Mouse (Mus musculus) forebrain, embryonic 11.5 days (tissue): ENCODE measurements around the gene Ift46. TPM values are rescaled to one million over a fixed set of nuclear protein-coding genes. Genes with fewer than 3 reads are reported as not detected.
"Not testable (repeated sequence)": the region's sequence is repeated elsewhere in the genome, so short reads cannot be mapped to it uniquely, and the experiment has no call there.

Experiments
- ATAC-seq: fragments of 200-750 bp; cut with Nextera tagmentation; replicated peaks from 2 replicates; pipeline ENCODE4 v1.8.0; 2017; ENCODE audit warnings: moderate TSS enrichment; ENCODE audit not compliant: low FRiP score
- DNase-seq: peaks from one replicate; pipeline ENCODE4 v3.0.0-alpha.2; 2017; ENCODE audit warnings: low spot score
- H3K27ac ChIP-seq: fragments of 300-500 bp; sonication (generic); 2 replicates; pipeline ENCODE4 v1.5.1; 2014; ENCODE audit warnings: low read depth, low read length
- H3K27me3 ChIP-seq: fragments of 300-500 bp; sonication (generic); 2 replicates; pipeline ENCODE4 v1.6.1; 2014; ENCODE audit warnings: mild to moderate bottlenecking, low read length, mixed read lengths; ENCODE audit not compliant: control insufficient read depth, insufficient read depth
- H3K36me3 ChIP-seq: fragments of 300-500 bp; sonication (generic); 2 replicates; pipeline ENCODE4 v1.6.1; 2014; ENCODE audit warnings: mild to moderate bottlenecking, low read length, moderate library complexity, mixed read lengths; ENCODE audit not compliant: control insufficient read depth, insufficient read depth
- H3K4me1 ChIP-seq: fragments of 300-500 bp; sonication (generic); replicated peaks from 2 replicates; pipeline ENCODE4 v1.6.1; 2014; ENCODE audit warnings: low read length, mixed read lengths; ENCODE audit not compliant: control insufficient read depth, insufficient read depth
- H3K4me2 ChIP-seq: fragments of 300-500 bp; sonication (generic); 2 replicates; pipeline ENCODE4 v1.6.1; 2014; ENCODE audit warnings: low read depth, mild to moderate bottlenecking, low read length, moderate library complexity, mixed read lengths; ENCODE audit not compliant: severe bottlenecking
- H3K4me3 ChIP-seq: fragments of 300-500 bp; sonication (generic); 2 replicates; pipeline ENCODE4 v1.5.1; 2014; ENCODE audit warnings: low read depth, low read length
- H3K9ac ChIP-seq: fragments of 300-500 bp; sonication (generic); 2 replicates; pipeline ENCODE4 v1.6.1; 2014; ENCODE audit warnings: low read length
- H3K9me3 ChIP-seq: fragments of 300-500 bp; sonication (generic); 2 replicates; pipeline ENCODE4 v1.6.1; 2016; ENCODE audit warnings: low read length, mixed read lengths; ENCODE audit not compliant: control insufficient read depth
- WGBS: fragments of 180-500 bp; shearing (Covaris S2); extraction: QIAGEN DNeasy Blood & Tissue Kit; methylation state at CpG from one replicate; pipeline ENCODE4 v1.1.7; 2014; 5-methylcytosine and 5-hydroxymethylcytosine counted together
- polyA plus RNA-seq: library from polyadenylated mRNA; unstranded; fragments of >200 nt; fragmentation: Nextera tagmentation; extraction: Ambion mirVana; gene quantifications from 2 replicates; pipeline ENCODE4 v1.2.1, GENCODE M21; 2014

Ift46 gene
- polyA plus RNA-seq, 1 experiment from 2014 or later = 121 TPM

DNA sequence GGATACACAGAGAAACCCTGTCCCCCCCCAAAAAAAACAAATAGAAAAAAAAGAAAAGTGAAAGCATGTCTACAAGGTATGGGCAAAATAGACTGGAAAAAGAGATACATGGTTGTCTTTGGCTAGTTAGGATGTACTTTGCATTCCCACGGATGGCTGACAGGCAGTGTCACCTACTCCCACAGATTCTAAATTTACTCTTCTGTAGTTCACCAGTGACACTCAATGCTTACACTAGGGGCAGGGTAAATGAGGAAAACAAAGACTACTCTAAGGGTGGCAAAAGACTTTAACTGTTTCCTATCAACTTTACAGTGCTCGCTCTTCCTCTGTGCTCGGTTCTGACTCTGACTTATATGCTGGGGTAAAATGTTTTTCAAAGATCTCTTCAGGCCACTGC lies 21.0 kb upstream of the Ift46 start:
- Histone ChIP-seq H3K9ac (no peak overlapping the region), H3K4me3 (no peak overlapping the region), H3K27me3 (no peaks in the 10 kb centered on the region), H3K27ac (no peak overlapping the region), H3K9me3 (no peaks in the 10 kb centered on the region), H3K4me1 (no peaks in the 10 kb centered on the region), H3K4me2 (no peak overlapping the region), H3K36me3 (peaks cover 13% of the 10 kb centered on the region; the same call in 1 of the 2 replicates)
- ATAC-seq = no peak
- DNase-seq = no peak
- WGBS = 96% methylated on average over 3 of the region's 3 CpGs

DNA sequence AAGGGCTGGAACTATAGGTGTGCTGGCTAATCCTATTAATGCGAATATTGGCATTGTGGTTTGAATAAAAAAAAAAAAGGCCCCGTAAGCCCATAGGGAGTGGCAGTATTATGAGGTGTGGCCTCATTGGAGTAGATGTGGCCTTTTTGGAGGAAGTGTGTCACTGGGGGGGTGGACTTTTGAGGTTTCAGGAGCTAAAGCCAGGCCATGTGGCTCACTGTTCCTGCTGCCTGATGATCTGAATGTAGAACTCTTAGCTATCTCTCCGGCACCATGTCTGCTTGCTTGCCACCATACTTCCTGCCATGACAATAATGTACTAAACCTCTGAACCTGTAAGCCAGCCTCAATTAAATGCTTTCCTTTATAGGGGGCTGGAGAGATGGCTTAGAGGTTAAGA lies 20.4 kb upstream of the Ift46 start:
- Histone ChIP-seq H3K27ac (no peak overlapping the region), H3K9me3 (no peaks in the 10 kb centered on the region), H3K36me3 (peaks cover 13% of the 10 kb centered on the region; the same call in 1 of the 2 replicates), H3K4me3 (no peak overlapping the region), H3K4me2 (no peak overlapping the region), H3K27me3 (no peaks in the 10 kb centered on the region), H3K9ac (no peak overlapping the region), H3K4me1 (no peaks in the 10 kb centered on the region)
- ATAC-seq = no peak
- WGBS = 88% methylated on average over 3 of the region's 3 CpGs
- DNase-seq = no peak

DNA sequence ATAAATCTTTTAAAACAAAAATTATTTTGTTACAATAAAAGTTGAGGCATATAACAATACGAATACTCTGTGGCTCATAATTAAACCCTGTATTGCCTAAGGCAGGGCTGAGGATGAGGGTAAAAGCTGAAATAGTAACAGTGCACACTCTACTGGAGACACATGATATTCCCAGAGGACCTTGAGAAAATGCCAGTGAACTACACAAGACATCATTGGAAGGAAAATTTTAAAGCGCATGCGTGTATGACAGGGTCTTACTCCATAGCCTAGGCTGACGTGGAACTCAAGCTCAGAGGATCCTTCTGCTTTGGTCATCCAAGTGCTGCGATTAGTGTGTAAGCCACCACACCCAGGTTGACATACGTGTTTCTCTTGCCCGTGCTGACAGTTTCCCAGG lies 19.2 kb upstream of the Ift46 start:
- H3K27ac ChIP-seq = no peak overlapping the region
- DNase-seq (no peak), ATAC-seq (no peak)
- no peak overlapping the region for H3K4me2 ChIP-seq
- H3K9me3 ChIP-seq = no peaks in the 10 kb centered on the region
- H3K9ac ChIP-seq = no peak overlapping the region
- H3K27me3 ChIP-seq = no peaks in the 10 kb centered on the region
- 95% methylated on average over 7 of the region's 7 CpGs for WGBS
- H3K4me3 ChIP-seq = no peak overlapping the region
- H3K4me1 ChIP-seq = no peaks in the 10 kb centered on the region
- H3K36me3 ChIP-seq = peaks cover 13% of the 10 kb centered on the region; the same call in 1 of the 2 replicates

DNA sequence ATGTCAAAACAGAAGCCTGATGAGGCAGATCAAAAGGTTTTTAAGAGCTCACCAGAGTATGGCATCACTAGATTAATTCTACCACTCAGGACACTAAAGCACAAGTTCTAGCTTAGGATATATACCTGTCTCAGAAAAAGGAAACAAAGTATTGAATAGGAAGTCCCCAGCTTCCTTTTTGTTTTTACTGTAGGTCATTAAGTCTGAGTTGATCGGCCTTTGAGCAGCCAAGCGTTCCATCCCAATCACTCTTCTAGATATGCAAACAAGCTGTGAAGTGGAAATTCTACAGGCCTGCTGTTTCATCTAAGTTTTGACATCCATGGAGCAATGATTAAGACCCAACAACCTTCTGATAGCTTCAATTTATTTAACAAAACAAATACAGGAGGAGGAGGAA lies 6.8 kb upstream of the Ift46 start:
- 88% methylated on average over 2 of the region's 2 CpGs for WGBS

DNA sequence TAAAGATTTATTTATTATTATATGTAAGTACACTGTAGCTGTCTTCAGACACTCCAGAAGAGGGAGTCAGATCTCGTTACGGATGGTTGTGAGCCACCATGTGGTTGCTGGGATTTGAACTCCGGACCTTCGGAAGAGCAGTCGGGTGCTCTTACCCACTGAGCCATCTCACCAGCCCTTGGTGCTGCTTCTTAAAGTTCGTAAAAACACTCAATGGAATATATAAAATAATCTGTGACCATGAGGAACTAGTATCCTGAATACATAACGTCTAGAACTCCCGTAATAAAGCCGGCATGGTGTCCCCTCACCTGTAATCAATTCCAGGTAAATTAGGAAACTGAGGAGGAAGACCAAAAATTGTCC lies 304 bp downstream of the Ift46 start:
- H3K36me3 ChIP-seq, H3K9ac ChIP-seq, H3K9me3 ChIP-seq, ATAC-seq, H3K27me3 ChIP-seq, H3K4me1 ChIP-seq, DNase-seq, H3K27ac ChIP-seq: not testable (repeated sequence)
- Histone ChIP-seq H3K4me2 (peak overlapping the region; percentile 27; the same call in 1 of the 2 replicates), H3K4me3 (peak overlapping the region; percentile 99)
- 47% methylated on average over 7 of the region's 9 CpGs for WGBS

More for the DNA sequence above, 6.8 kb upstream of the Ift46 start:
- H3K9ac ChIP-seq = no peak overlapping the region
- H3K4me2 ChIP-seq = no peak overlapping the region
- DNase-seq (no peak), ATAC-seq (no peak)
- no peaks in the 10 kb centered on the region for H3K27me3 ChIP-seq
- H3K4me3 ChIP-seq = no peak overlapping the region
- 0 out of 2 replicates have a peak, but pooled peaks cover 4% of the 10 kb centered on the region for H3K4me1 ChIP-seq
- no peaks in the 10 kb centered on the region for H3K9me3 ChIP-seq
- no peaks in the 10 kb centered on the region; the same call in 1 of the 2 replicates for H3K36me3 ChIP-seq
- no peak overlapping the region for H3K27ac ChIP-seq

DNA sequence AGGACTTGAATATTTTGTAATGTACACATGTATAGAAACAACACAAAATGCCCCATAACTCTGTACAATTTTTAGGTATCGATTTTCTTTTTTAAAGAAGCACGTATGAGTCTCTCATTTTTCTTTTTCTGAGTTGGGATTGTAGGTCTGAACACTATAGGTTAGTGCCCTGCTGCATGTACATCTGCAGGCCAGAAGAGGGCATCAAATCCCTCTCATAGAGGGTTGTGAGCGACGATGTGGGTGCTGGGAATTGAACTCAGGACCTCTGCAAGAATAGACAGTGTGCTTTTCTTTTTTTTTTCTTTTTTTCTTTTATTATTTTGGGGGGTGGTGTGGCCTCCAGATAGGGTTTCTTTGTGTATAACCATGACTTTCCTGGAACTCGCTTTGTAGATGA lies 3.7 kb downstream of the Ift46 start:
- WGBS = 90% methylated on average over 5 of the region's 5 CpGs
- H3K9ac ChIP-seq = no peak overlapping the region
- no peak overlapping the region for H3K4me3 ChIP-seq
- no peak overlapping the region for H3K27ac ChIP-seq
- no peak for DNase-seq
- H3K4me1 ChIP-seq = 0 out of 2 replicates have a peak, but pooled peaks cover 1% of the 10 kb centered on the region
- no peaks in the 10 kb centered on the region for H3K9me3 ChIP-seq
- ATAC-seq = no peak
- H3K36me3 ChIP-seq = no peaks in the 10 kb centered on the region
- H3K27me3 ChIP-seq = no peaks in the 10 kb centered on the region
- H3K4me2 ChIP-seq = no peak overlapping the region

DNA sequence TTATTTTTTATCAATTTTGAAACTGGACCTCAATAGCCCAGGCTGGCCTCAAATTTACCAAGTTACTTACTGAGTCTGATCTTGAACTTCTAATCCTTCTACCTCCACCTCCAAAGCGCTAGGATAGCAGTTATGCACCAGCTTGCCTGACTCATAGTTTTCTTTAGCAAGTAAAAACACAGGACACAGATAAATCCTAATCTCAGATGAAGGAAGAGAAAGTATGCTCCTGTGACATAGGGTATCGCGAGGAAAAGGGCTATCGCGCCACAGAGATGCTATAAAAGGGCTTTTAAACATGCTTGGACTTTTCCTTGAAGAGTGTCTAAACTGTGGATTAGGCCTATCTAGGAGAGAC lies 4.7 kb downstream of the Ift46 start:
- Histone ChIP-seq H3K27me3 (no peaks in the 10 kb centered on the region), H3K4me1 (no peaks in the 10 kb centered on the region), H3K27ac (no peak overlapping the region), H3K4me3 (peak overlapping the region; percentile 55; the same call in 1 of the 2 replicates), H3K4me2 (no peak overlapping the region), H3K9me3 (no peaks in the 10 kb centered on the region), H3K36me3 (no peaks in the 10 kb centered on the region), H3K9ac (no peak overlapping the region)
- WGBS = 31% methylated on average over 5 of the region's 5 CpGs
- DNase-seq = no peak
- no peak for ATAC-seq

DNA sequence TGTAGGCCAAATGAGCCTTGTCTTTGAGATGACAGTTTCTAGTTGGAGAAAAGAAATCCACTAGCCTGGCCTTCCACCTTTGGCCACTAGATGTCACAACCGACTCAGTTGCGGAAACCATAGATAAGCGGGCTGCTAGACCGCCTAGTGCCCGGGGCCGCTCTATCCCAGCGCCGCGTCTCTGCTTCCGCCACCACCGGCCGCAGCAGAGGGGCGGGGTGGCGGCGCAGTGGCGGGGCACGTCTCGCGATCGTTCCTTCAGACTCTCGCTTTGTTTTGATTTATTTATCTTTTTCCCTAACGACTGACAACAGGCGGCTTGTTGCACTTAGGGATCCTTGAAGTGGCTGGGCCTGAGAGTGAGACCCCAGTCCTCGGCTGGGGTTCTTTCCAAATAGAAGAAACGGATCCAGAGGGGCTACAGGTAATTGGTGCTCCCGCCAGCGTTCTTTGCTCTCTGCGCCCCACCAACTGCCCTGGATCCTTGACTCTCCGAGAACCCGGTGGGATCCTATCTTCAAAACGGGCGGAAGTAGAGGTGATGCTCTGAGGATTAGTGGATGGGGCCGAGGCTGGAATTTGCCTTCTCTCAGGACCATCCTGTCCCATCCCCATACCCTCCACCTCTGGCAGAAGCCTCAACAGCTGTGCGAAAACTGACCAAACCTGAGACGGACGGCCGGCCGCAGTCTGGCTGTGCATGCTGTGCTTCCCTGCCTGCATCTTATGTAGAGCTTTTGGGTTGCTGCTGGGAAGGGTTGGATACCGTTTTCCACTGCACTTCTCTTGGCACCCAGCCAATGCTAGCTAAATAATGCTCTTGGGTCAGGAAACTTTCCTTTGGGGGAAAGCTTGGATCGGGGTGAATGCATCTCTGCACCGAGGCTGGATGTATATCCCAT lies 5.3 kb downstream of the Ift46 start:
- peak overlapping the region; percentile 63; the same call in 1 of the 2 replicates for H3K27ac ChIP-seq
- DNase-seq = peak; percentile 96
- H3K27me3 ChIP-seq = no peaks in the 10 kb centered on the region
- H3K36me3 ChIP-seq = no peaks in the 10 kb centered on the region
- peak overlapping the region; percentile 55 for H3K4me3 ChIP-seq
- H3K9me3 ChIP-seq = no peaks in the 10 kb centered on the region
- H3K4me1 ChIP-seq = no peaks in the 10 kb centered on the region
- peak overlapping the region; percentile 88 for H3K4me2 ChIP-seq
- under 1% methylated on average over 41 of the region's 41 CpGs for WGBS
- H3K9ac ChIP-seq = peak overlapping the region; percentile 85
- ATAC-seq = peak; percentile 97

DNA sequence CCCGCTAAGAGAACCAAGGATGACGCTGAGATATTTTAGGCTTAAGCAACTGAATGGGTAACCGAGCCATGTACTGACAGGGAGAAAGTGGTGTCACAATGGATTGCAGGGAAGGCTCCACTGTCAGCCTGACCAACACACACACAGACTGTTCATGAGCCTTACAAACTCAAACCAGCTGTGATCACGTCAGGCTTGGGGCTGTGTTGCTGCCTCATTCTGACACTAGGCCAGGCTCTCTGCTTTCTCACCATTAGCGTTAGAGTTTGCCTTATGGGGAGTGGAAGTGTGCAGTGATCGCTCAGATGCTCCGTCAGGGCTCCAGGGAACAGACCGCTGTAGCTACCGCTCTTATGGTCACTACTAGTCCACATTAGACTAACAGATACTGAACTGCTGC lies 25.1 kb downstream of the Ift46 start:
- 79% methylated on average over 9 of the region's 9 CpGs for WGBS
- no peaks in the 10 kb centered on the region for H3K4me1 ChIP-seq
- no peak overlapping the region for H3K4me3 ChIP-seq
- H3K9ac ChIP-seq = no peak overlapping the region
- DNase-seq = no peak
- no peak overlapping the region for H3K27ac ChIP-seq
- no peak for ATAC-seq
- no peak overlapping the region for H3K4me2 ChIP-seq
- no peaks in the 10 kb centered on the region; the same call in 1 of the 2 replicates for H3K27me3 ChIP-seq
- H3K36me3 ChIP-seq = peaks cover 2% of the 10 kb centered on the region; the same call in 1 of the 2 replicates
- no peaks in the 10 kb centered on the region for H3K9me3 ChIP-seq
